ENCODE assay signal across 8 mouse cellular contexts in the genomic region with DNA sequence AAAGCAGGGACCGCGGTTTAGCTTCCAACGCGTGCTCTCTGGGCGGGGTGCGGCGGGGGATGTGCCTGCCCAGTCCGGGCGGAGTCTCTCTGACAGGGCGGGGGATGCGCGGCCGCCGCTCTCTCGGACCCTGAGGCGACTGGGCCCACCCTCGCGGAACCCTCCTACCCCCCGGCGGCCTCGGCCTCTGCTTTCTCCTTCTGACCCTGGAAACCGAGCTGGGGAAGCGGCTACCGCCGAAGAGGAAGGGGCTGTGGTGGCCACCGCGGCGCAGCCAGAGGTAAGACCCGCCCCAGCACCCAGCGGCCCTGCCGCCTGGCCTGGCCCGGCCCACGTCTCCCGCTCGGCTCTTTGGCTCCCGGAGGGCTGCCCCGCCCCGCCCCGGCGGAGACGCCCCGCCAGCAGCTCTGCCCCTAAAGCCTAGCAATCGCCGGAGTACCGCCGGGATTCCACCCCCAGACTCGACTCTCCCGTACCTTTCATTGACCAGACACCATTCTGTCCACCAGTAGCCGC. TPM values are rescaled to one million over a fixed set of nuclear protein-coding genes. Genes with fewer than 3 reads are reported as not detected.
DNase-seq lines count a peak whose midpoint lies in the region; ATAC-seq lines count a peak whose summit lies in the region.

No protein-coding gene starts in this region.

- WGBS in embryonic facial prominence, embryonic 15.5 days, result under 1% methylated on average over 48 of the region's 49 CpGs
- under 1% methylated on average over 45 of the region's 49 CpGs for WGBS in heart, embryonic 12.5 days
- under 1% methylated on average over 46 of the region's 49 CpGs for WGBS in kidney, embryonic 15.5 days
- under 1% methylated on average over 49 of the region's 49 CpGs for WGBS in liver, embryonic 15.5 days (ENCODE audit: insufficient replicate concordance)
- WGBS in neural tube, embryonic 13.5 days, result under 1% methylated on average over 49 of the region's 49 CpGs

- no peaks in the 10 kb centered on the region for H3K9me3 ChIP-seq in embryonic facial prominence, embryonic 15.5 days (replicated peaks)
- no peaks in the 10 kb centered on the region for H3K9me3 ChIP-seq in heart, embryonic 12.5 days (replicated peaks)
- no peaks in the 10 kb centered on the region for H3K9me3 ChIP-seq in kidney, embryonic 15.5 days (replicated peaks)
- H3K9me3 ChIP-seq in liver, embryonic 15.5 days (replicated peaks), result no peaks in the 10 kb centered on the region
- H3K9me3 ChIP-seq in neural tube, embryonic 13.5 days, result no peaks in the 10 kb centered on the region

- peak overlapping the region; percentile 95 for H3K27ac ChIP-seq in embryonic facial prominence, embryonic 15.5 days (replicated peaks)
- H3K27ac ChIP-seq in heart, embryonic 12.5 days (ENCODE audit: poor library complexity, severe bottlenecking), result peak overlapping the region; percentile 93
- peak overlapping the region; percentile 97 for H3K27ac ChIP-seq in kidney, embryonic 15.5 days
- peak overlapping the region; percentile 92 for H3K27ac ChIP-seq in liver, embryonic 15.5 days (replicated peaks)
- H3K27ac ChIP-seq in neural tube, embryonic 13.5 days (replicated peaks), result peak overlapping the region; percentile 95

- DNase-seq in 3134 (ENCODE audit: extremely low read depth, insufficient read length, low spot score) (peak; percentile 93), ZHBTc4 (ENCODE audit: low read depth, low spot score) (peak; percentile 93)
- DNase-seq in thymus, adult 18-20 months, result peak; percentile 76 to 77

- peak overlapping the region; percentile 63 for H3K4me2 ChIP-seq in embryonic facial prominence, embryonic 15.5 days (replicated peaks)
- H3K4me2 ChIP-seq in heart, embryonic 12.5 days, result peak overlapping the region; percentile 93
- H3K4me2 ChIP-seq in kidney, embryonic 15.5 days, result peak overlapping the region; percentile 72
- peak overlapping the region; percentile 85 for H3K4me2 ChIP-seq in liver, embryonic 15.5 days
- H3K4me2 ChIP-seq in neural tube, embryonic 13.5 days, result peak overlapping the region; percentile 68

- peaks cover 11% of the 10 kb centered on the region for H3K4me1 ChIP-seq in embryonic facial prominence, embryonic 15.5 days
- H3K4me1 ChIP-seq in heart, embryonic 12.5 days (replicated peaks), result peaks cover 9% of the 10 kb centered on the region
- peaks cover 19% of the 10 kb centered on the region for H3K4me1 ChIP-seq in kidney, embryonic 15.5 days
- H3K4me1 ChIP-seq in liver, embryonic 15.5 days (replicated peaks), result peaks cover 26% of the 10 kb centered on the region
- peaks cover 19% of the 10 kb centered on the region for H3K4me1 ChIP-seq in neural tube, embryonic 13.5 days (replicated peaks)

- H3K9ac ChIP-seq in embryonic facial prominence, embryonic 15.5 days, result peak overlapping the region; percentile 70
- H3K9ac ChIP-seq in heart, embryonic 12.5 days, result peak overlapping the region; percentile 80
- H3K9ac ChIP-seq in kidney, embryonic 15.5 days, result peak overlapping the region; percentile 69
- peak overlapping the region; percentile 85 for H3K9ac ChIP-seq in liver, embryonic 15.5 days
- peak overlapping the region; percentile 93 for H3K9ac ChIP-seq in neural tube, embryonic 13.5 days

- peak overlapping the region; percentile 91 for H3K4me3 ChIP-seq in embryonic facial prominence, embryonic 15.5 days (replicated peaks)
- H3K4me3 ChIP-seq in heart, embryonic 12.5 days, result peak overlapping the region; percentile 74
- H3K4me3 ChIP-seq in kidney, embryonic 15.5 days (replicated peaks), result peak overlapping the region; percentile 77
- H3K4me3 ChIP-seq in liver, embryonic 15.5 days (replicated peaks), result peak overlapping the region; percentile 89
- peak overlapping the region; percentile 96 for H3K4me3 ChIP-seq in neural tube, embryonic 13.5 days

- H3K27me3 ChIP-seq in embryonic facial prominence, embryonic 15.5 days, result no peaks in the 10 kb centered on the region
- no peaks in the 10 kb centered on the region for H3K27me3 ChIP-seq in heart, embryonic 12.5 days (replicated peaks)
- no peaks in the 10 kb centered on the region for H3K27me3 ChIP-seq in kidney, embryonic 15.5 days
- no peaks in the 10 kb centered on the region for H3K27me3 ChIP-seq in liver, embryonic 15.5 days
- no peaks in the 10 kb centered on the region for H3K27me3 ChIP-seq in neural tube, embryonic 13.5 days

- ATAC-seq in embryonic facial prominence, embryonic 15.5 days (ENCODE audit: insufficient number of reproducible peaks, low FRiP score, low TSS enrichment, low read depth), result peak; percentile 94
- peak; percentile 95 for ATAC-seq in heart, embryonic 12.5 days (ENCODE audit: insufficient number of reproducible peaks, low FRiP score)
- ATAC-seq in kidney, embryonic 15.5 days (replicated peaks; ENCODE audit: low FRiP score), result peak; percentile 96
- peak; percentile 94 for ATAC-seq in liver, embryonic 15.5 days (ENCODE audit: insufficient read depth)
- ATAC-seq in neural tube, embryonic 13.5 days (ENCODE audit: low read depth), result peak; percentile 95

- H3K36me3 ChIP-seq in embryonic facial prominence, embryonic 15.5 days, result no peaks in the 10 kb centered on the region
- no peaks in the 10 kb centered on the region for H3K36me3 ChIP-seq in heart, embryonic 12.5 days
- H3K36me3 ChIP-seq in kidney, embryonic 15.5 days, result no peaks in the 10 kb centered on the region
- H3K36me3 ChIP-seq in liver, embryonic 15.5 days (replicated peaks), result no peaks in the 10 kb centered on the region
- no peaks in the 10 kb centered on the region for H3K36me3 ChIP-seq in neural tube, embryonic 13.5 days

RNA-seq across cellular contexts. Expression of a gene that starts 0.4 kb away (rescaled TPM):
- polyA plus RNA-seq in embryonic facial prominence, embryonic 15.5 days (2015; fragmentation: Nextera tagmentation; extraction: Ambion mirVana), result 13.1 and 13.9 TPM in 2 replicates
- 10.9 and 11.7 TPM in 2 replicates for polyA plus RNA-seq in heart, embryonic 12.5 days (2016; fragmentation: Nextera tagmentation; extraction: Ambion mirVana)
- 15.1 and 18.7 TPM in 2 replicates for polyA plus RNA-seq in kidney, embryonic 15.5 days (2015; fragmentation: Nextera tagmentation; extraction: Ambion mirVana)
- 3.1 and 3.4 TPM in 2 replicates for polyA plus RNA-seq in liver, embryonic 15.5 days (2015; fragmentation: Nextera tagmentation; extraction: Ambion mirVana)
- polyA plus RNA-seq in neural tube, embryonic 13.5 days (2015; fragmentation: Nextera tagmentation; extraction: Ambion mirVana), result 23.4 and 26.4 TPM in 2 replicates

RNA-seq across cellular contexts. Expression of a gene that starts 0.6 kb away (rescaled TPM):
- polyA plus RNA-seq in embryonic facial prominence, embryonic 15.5 days (2015; fragmentation: Nextera tagmentation; extraction: Ambion mirVana), result 9.4 and 11.1 TPM in 2 replicates
- 13.0 and 15.1 TPM in 2 replicates for polyA plus RNA-seq in heart, embryonic 12.5 days (2016; fragmentation: Nextera tagmentation; extraction: Ambion mirVana)
- 12.5 and 14.1 TPM in 2 replicates for polyA plus RNA-seq in kidney, embryonic 15.5 days (2015; fragmentation: Nextera tagmentation; extraction: Ambion mirVana)
- 3.0 and 3.9 TPM in 2 replicates for polyA plus RNA-seq in liver, embryonic 15.5 days (2015; fragmentation: Nextera tagmentation; extraction: Ambion mirVana)
- polyA plus RNA-seq in neural tube, embryonic 13.5 days (2015; fragmentation: Nextera tagmentation; extraction: Ambion mirVana), result 12.7 and 13.2 TPM in 2 replicates

Comparison
In these comparisons a context has a peak if more than half of its experiments do, and no peak if none do; other contexts are left out.
1. Peak in every context shown above with its lines: DNase-seq, ATAC-seq, H3K4me3 ChIP-seq and H3K27ac ChIP-seq.